Mouse (Mus musculus) urinary bladder, postnatal 10 days (tissue): ENCODE data around the gene Bcl2l2.

Experiments used
- DNase-seq: peaks from one replicate; pipeline ENCODE4 v3.0.0; 2022; ENCODE audit warnings: low spot score

Gene Bcl2l2

DNA sequence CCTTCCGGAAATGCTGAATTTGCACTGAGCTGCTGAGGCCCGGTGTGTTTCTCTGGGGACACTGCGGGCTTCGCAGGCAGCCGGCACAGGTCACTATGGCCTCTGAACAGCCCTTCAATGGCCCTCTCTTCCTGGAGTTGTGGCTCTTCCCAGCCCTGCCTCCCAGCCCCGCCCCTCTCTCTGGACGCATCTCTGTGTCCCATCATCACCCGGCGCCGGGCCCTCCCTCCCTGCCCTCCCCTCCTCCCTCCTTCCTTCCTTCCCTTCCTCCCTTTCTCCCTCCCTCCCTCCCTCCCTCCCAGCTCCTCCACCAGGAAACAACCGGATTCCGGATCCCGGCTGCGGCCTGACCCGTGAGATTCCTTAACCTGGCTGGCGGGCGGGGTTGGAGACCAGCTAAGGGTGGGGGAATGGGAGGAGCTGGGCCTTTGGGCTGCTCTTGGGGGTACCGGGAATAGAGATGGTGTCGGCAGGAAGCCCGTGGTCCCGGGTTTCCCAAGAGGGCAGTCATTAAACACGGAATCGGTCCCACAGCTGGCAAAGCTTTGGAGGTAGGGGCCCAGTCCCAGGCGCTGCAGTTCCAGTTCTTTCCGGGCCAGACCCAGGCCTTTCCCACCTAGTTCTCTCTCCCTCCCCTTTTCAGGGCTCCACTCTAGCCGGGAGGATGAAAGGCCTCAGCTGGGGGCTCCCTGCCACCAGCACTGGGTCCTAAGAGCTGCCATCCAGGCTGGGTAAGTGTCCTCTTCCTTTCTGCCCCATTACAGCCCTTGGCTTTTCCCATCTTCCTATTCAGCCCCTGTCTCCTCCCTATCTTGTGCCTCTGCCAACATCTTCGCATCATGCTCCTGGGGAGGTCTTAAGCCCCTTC is at the start of gene Bcl2l2, which contains the start of gene Gm20521:
Gene Bcl2l2 (plus strand): TSS at position 224 of the 868 bp plus-strand sequence.
Gene Gm20521 (plus strand): TSS at position 288 of the 868 bp plus-strand sequence.
- peak; percentile 53 for DNase-seq

GRCm38 (mm10) chr14:54843461-54843860 is 39.7 kb upstream of the Bcl2l2 start:
- no peak for DNase-seq

- DNase-seq, result no peak
Measured at GRCm38 (mm10) chr14:54855726-54856125, 27.5 kb upstream of the Bcl2l2 start.

DNA sequence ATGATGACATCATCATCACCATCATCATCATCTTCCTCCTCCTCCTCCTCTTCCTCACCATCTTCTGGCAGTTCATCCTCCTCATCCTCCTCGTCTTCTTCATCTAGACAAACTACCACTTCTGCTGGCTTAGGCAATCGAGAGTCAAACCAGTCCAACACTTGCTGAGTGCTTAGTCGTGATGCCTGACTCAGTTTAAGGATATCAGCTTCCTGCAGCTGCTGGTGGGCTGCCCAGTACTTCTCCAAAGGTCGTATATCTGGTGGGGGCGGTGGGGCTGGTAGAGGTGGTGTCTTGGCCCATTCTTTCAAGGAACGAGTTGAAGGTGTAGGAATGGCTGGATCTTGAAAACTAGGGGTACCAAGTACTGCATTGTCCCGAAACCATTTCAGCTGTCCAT is 26.5 kb upstream of the Bcl2l2 start:
- DNase-seq, result no peak

GRCm38 (mm10) chr14:54857891-54858290 is 25.3 kb upstream of the Bcl2l2 start:
- no peak for DNase-seq

DNA sequence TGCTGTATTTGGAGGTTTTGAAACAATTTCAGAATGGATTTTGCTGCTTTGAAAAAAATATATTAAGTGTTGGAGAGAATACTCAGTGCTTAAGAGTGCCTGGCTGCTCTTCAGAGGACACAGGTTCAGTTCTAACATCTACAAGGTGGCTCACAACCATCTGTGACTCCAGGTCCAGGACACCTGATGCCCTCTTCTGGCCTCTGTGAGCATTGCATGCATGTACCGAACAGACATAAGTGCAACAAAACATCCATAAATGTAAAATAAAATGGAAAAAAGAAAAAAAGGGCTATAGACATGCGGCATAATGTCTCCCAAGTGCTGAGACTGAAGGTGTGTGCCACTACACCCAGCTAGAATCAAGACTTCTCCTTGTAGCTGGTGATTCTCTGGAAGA is 22.7 kb upstream of the Bcl2l2 start:
- no peak for DNase-seq

DNA sequence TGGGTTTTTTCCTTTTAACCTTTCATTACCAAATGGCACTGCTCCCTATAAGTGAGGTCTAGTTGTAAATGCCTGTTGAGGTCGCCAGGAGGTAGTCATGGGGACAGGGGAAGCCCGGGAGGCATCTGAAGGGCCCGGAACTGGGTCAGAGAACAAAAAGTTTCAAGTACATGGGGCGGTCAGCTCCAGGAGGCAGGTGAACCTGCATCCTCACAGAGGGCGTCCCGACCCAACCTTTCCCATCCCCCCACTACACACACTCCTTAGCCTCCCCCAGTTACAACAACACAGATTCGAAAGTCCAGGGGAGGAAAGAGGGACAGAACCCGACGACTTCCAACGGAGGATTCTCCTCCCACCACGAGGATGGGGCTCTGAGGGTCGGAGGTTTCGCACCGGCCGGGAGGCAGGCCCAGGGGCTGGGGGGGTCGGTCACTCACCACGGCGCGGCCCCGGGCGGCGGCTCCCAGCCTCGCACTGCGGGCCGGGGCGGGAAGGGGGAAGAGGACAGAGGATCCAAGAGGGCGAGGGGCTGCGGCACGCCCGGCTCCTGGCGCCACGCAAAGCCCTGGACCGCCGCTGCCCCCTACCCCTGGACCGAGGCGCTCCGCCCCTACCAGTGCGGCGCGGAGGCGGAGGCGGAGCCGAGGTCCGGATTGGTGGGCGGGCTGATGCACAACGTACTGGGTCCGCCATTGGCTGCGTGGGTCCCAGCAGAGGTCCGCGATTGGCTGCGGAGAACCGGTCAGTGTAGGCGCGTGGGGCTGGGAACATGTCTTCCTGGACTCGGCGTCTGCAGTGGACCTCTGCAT is 19.5 kb upstream of the Bcl2l2 start:
- DNase-seq, result peak; percentile 68

- DNase-seq, result no peak
Measured at GRCm38 (mm10) chr14:54864313-54865036, 18.7 kb upstream of the Bcl2l2 start.

DNA sequence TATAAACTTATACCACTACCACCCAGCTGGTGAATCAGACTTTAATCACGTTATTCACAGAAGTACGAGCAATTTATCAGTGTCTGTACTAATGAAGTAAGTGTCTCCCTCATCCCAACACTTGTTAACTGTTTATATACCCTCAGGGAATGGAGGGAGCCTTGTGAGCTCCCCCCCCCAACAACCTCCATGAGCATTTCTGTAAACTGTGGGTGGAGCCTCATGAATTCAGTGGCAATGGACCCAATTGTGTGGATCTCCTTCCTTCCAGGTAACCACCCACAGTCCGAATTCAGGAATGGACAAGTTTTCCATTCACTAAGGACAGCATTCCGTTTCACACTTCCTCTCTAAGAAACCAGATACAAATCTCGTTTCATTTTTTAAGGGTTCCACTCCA is 17.6 kb upstream of the Bcl2l2 start:
- no peak for DNase-seq

GRCm38 (mm10) chr14:54866268-54866667 is 16.9 kb upstream of the Bcl2l2 start:
- no peak for DNase-seq

GRCm38 (mm10) chr14:54866936-54867335 is 16.2 kb upstream of the Bcl2l2 start:
- no peak for DNase-seq

- DNase-seq, result no peak
Measured at GRCm38 (mm10) chr14:54868026-54868425, 15.2 kb upstream of the Bcl2l2 start.

- DNase-seq, result no peak
Measured at GRCm38 (mm10) chr14:54870861-54871260, 12.3 kb upstream of the Bcl2l2 start, which contains the start of gene Homez. Gene Homez (minus strand): TSS chr14:54870961.

DNA sequence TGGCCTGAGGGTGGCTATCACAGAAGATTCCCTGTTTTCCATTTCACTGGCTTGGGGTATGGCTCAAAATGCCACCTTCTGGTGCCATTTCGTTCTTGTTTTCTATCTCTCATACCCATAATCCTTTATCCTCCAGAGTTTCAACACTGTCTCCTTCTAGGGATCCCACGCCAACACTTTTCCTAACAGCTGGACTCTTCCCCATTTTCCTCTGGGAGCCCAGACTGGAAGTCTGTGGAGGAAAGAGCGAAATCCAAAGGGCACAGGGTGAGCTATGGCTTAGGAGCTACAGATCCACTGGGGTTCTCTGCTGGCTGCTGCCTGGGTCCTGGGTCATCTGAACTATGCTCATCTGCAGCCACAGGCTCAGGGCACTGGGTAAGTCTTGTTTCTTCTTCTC is 9.0 kb upstream of the Bcl2l2 start:
- no peak for DNase-seq

- DNase-seq, result no peak
Measured at GRCm38 (mm10) chr14:54875844-54876538, 7.2 kb upstream of the Bcl2l2 start.

GRCm38 (mm10) chr14:54876539-54877047 is 6.6 kb upstream of the Bcl2l2 start:
- DNase-seq, result peak; percentile 42

- DNase-seq, result no peak
Measured at GRCm38 (mm10) chr14:54877048-54877715, 6.0 kb upstream of the Bcl2l2 start, which contains the start of gene Ppp1r3e. Gene Ppp1r3e (minus strand): TSS chr14:54877550.

- DNase-seq, result no peak
Measured at GRCm38 (mm10) chr14:54884022-54884712, 990 bp downstream of the Bcl2l2 start.

- no peak for DNase-seq
Measured at GRCm38 (mm10) chr14:54885309-54885708, 2.1 kb downstream of the Bcl2l2 start.

DNA sequence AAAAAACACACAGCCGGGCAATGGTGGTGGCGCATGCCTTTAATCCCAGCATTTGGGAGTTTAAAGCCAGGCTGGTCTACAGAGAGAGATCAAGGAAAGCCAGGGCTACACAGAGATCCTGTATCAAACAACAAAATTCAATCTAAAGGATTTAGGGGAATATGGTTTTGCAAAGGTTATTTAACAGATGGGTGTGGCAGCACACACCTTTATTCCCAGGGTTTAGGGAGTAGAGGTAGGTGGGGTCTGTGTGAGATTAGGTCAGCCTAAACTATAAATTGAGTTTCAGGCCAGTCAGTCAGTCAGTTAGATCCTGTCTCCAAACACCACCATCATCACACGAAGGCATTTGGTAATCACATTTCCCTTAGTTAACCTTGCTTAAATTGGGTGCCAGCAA is 9.0 kb downstream of the Bcl2l2 start, which contains the start of gene Pabpn1:
Gene Pabpn1 (plus strand): TSS at position 301 of the 400 bp plus-strand sequence.
- no peak for DNase-seq
